In genomic region chr17:34034064-34034463, GRCm38 (mm10) we compare ENCODE assay signal across 9 mouse cellular contexts. TPM values are rescaled to one million over a fixed set of nuclear protein-coding genes. Genes with fewer than 3 reads are reported as not detected.
DNase-seq lines count a peak whose midpoint lies in the region; ATAC-seq and TF ChIP-seq lines count a peak whose summit lies in the region.
"Had no signal": no experiment of that assay in that cellular context is flagged by ENCODE, and none has a peak within 500 bp of the region (broad histone marks: within the 10 kb centered on the region; RNA-seq: fewer than 3 reads in every experiment).

No protein-coding gene starts in this region.

- ATAC-seq in hindbrain, embryonic 14.5 days (ENCODE audit: low FRiP score) = no peak
- ATAC-seq: Patski had no signal

- TF ChIP-seq CTCF in cortical plate, adult 2 months (IDR thresholded peaks at IDR 0.05; ENCODE audit: extremely low read depth, insufficient read depth, low read length) = peak; percentile 60
- TF ChIP-seq CTCF in lung, adult 2 months (IDR thresholded peaks at IDR 0.05; ENCODE audit: insufficient read depth, low read length) = peak; percentile 52

- H3K9ac ChIP-seq in hindbrain, embryonic 14.5 days = no peak overlapping the region

- no peak overlapping the region for H3K4me2 ChIP-seq in hindbrain, embryonic 14.5 days (replicated peaks)

- no peak overlapping the region for H3K4me3 ChIP-seq in cortical plate, adult 2 months (ENCODE audit: insufficient read depth, low read length)
- 0 out of 2 replicates have a peak overlapping the region, but pooled peaks have one; percentile 3 for H3K4me3 ChIP-seq in hindbrain, embryonic 14.5 days (replicated peaks; ENCODE audit: low read length)
- no peak overlapping the region for H3K4me3 ChIP-seq in lung, adult 2 months (replicated peaks; ENCODE audit: extremely low read depth, low read depth, low read length)

- H3K4me1 ChIP-seq in cortical plate, adult 2 months (ENCODE audit: control insufficient read depth, insufficient read depth, low read length) = peaks cover 11% of the 10 kb centered on the region
- peaks cover 40% of the 10 kb centered on the region for H3K4me1 ChIP-seq in hindbrain, embryonic 14.5 days (replicated peaks; ENCODE audit: control insufficient read depth, insufficient read depth, low read length)
- peaks cover 14% of the 10 kb centered on the region for H3K4me1 ChIP-seq in lung, adult 2 months (ENCODE audit: control insufficient read depth, insufficient read depth, low read length)

- H3K9me3 ChIP-seq in hindbrain, embryonic 14.5 days (ENCODE audit: control insufficient read depth, low read length) = no peaks in the 10 kb centered on the region

- peaks cover 59% of the 10 kb centered on the region for H3K36me3 ChIP-seq in hindbrain, embryonic 14.5 days (replicated peaks; ENCODE audit: control insufficient read depth, insufficient read depth)

- H3K27ac ChIP-seq in cortical plate, adult 2 months (ENCODE audit: insufficient read depth, low read length) = no peak overlapping the region
- no peak overlapping the region for H3K27ac ChIP-seq in hindbrain, embryonic 14.5 days

- H3K27me3 ChIP-seq in hindbrain, embryonic 14.5 days (ENCODE audit: control insufficient read depth, insufficient read depth, low read length) = no peaks in the 10 kb centered on the region
- H3K27me3 ChIP-seq: Patski had no signal

- TF ChIP-seq POLR2A in cortical plate, adult 2 months (IDR thresholded peaks at IDR 0.05; ENCODE audit: extremely low read depth, insufficient read depth, low read length) = no peak
- TF ChIP-seq POLR2A in lung, adult 2 months (IDR thresholded peaks at IDR 0.05; ENCODE audit: borderline replicate concordance, extremely low read depth, low read depth, low read length) = no peak

- peak; percentile 72 for DNase-seq in adrenal gland, adult 2 months
- DNase-seq in adrenal gland, postnatal 4 days (ENCODE audit: low spot score in 2 of 2) = no peak
- DNase-seq in right cerebral cortex, postnatal 10 days (ENCODE audit: low spot score in 2 of 2) = peak; percentile 60 to 72
- no peak for DNase-seq in right cerebral cortex, postnatal 36 days (ENCODE audit: low spot score in 2 of 2)
- DNase-seq in hindbrain, embryonic 14.5 days (ENCODE audit: low spot score) = peak; percentile 50
- DNase-seq in lung, adult 2 months = peak; percentile 62
- peak; percentile 66 for DNase-seq in spleen, adult 12 weeks (ENCODE audit: low spot score)

- 78% methylated on average over 10 of the region's 10 CpGs for WGBS in hindbrain, embryonic 14.5 days
- 69% methylated on average over 10 of the region's 10 CpGs for WGBS in lung, adult 2 months

RNA-seq across cellular contexts. Expression of gene Rxrb, which starts 2.5 kb away (rescaled TPM):
- 10 to 100 TPM; 47.5 to 54.9 TPM for total RNA-seq in adrenal gland, adult 2 months (2021)
- 150 and 161 TPM in 2 replicates for polyA plus RNA-seq in adrenal gland, adult 2 months (2012; rRNA removed)
- 10 to 100 TPM; 74.5 to 78.0 TPM for total RNA-seq in adrenal gland, postnatal 4 days (2021)
- 78.5 and 81.5 TPM in 2 replicates for polyA plus RNA-seq in cortical plate, adult 2 months (2012; rRNA removed)
- 32.2 and 34.5 TPM in 2 replicates for polyA plus RNA-seq in hindbrain, embryonic 14.5 days (2014; fragmentation: Nextera tagmentation; extraction: Ambion mirVana)
- 63.2 and 79.8 TPM in 2 replicates for polyA plus RNA-seq in lung, adult 2 months (2012; rRNA removed)

RNA-seq across cellular contexts. Expression of gene Slc39a7, which starts 2.6 kb away (rescaled TPM):
- total RNA-seq in adrenal gland, adult 2 months (2021) = 100 to 1,000 TPM; 156 to 217 TPM
- polyA plus RNA-seq in adrenal gland, adult 2 months (2012; rRNA removed) = 291 and 321 TPM in 2 replicates
- total RNA-seq in adrenal gland, postnatal 4 days (2021) = 100 to 1,000 TPM; 145 to 156 TPM
- polyA plus RNA-seq in cortical plate, adult 2 months (2012; rRNA removed) = 92.7 and 103 TPM in 2 replicates
- 87.1 and 97.0 TPM in 2 replicates for polyA plus RNA-seq in hindbrain, embryonic 14.5 days (2014; fragmentation: Nextera tagmentation; extraction: Ambion mirVana)
- 161 and 183 TPM in 2 replicates for polyA plus RNA-seq in lung, adult 2 months (2012; rRNA removed)

RNA-seq across cellular contexts. Expression of gene Col11a2, which starts 5.2 kb away (rescaled TPM):
- total RNA-seq in adrenal gland, adult 2 months (2021) = 1 to 10 TPM; 1.0 to 1.1 TPM
- 0.35 and 1.7 TPM in 2 replicates for polyA plus RNA-seq in adrenal gland, adult 2 months (2012; rRNA removed)
- 1 to 10 TPM; 3.1 to 6.4 TPM for total RNA-seq in adrenal gland, postnatal 4 days (2021)
- polyA plus RNA-seq in cortical plate, adult 2 months (2012; rRNA removed) = 9.3 and 12.1 TPM in 2 replicates
- 2.7 and 3.4 TPM in 2 replicates for polyA plus RNA-seq in hindbrain, embryonic 14.5 days (2014; fragmentation: Nextera tagmentation; extraction: Ambion mirVana)
- 1.0 and 1.3 TPM in 2 replicates for polyA plus RNA-seq in lung, adult 2 months (2012; rRNA removed)

RNA-seq across cellular contexts. Expression of gene H2-Ke6, which starts 6.2 kb away (rescaled TPM):
- total RNA-seq in adrenal gland, adult 2 months (2021) = 100 to 1,000 TPM; 252 to 263 TPM
- 362 and 465 TPM in 2 replicates for polyA plus RNA-seq in adrenal gland, adult 2 months (2012; rRNA removed)
- total RNA-seq in adrenal gland, postnatal 4 days (2021) = 100 to 1,000 TPM; 135 to 144 TPM
- polyA plus RNA-seq in cortical plate, adult 2 months (2012; rRNA removed) = 59.6 and 61.7 TPM in 2 replicates
- 64.3 and 67.3 TPM in 2 replicates for polyA plus RNA-seq in hindbrain, embryonic 14.5 days (2014; fragmentation: Nextera tagmentation; extraction: Ambion mirVana)
- polyA plus RNA-seq in lung, adult 2 months (2012; rRNA removed) = 91.2 and 130 TPM in 2 replicates

RNA-seq across cellular contexts. Expression of gene Ring1, which starts 9.6 kb away (rescaled TPM):
- total RNA-seq in adrenal gland, adult 2 months (2021) = 10 to 100 TPM; 41.4 to 57.0 TPM
- polyA plus RNA-seq in adrenal gland, adult 2 months (2012; rRNA removed) = 70.0 and 92.4 TPM in 2 replicates
- total RNA-seq in adrenal gland, postnatal 4 days (2021) = 10 to 100 TPM; 49.0 to 54.3 TPM
- 73.1 and 73.2 TPM in 2 replicates for polyA plus RNA-seq in cortical plate, adult 2 months (2012; rRNA removed)
- polyA plus RNA-seq in hindbrain, embryonic 14.5 days (2014; fragmentation: Nextera tagmentation; extraction: Ambion mirVana) = 6.3 and 7.8 TPM in 2 replicates
- 40.7 and 53.6 TPM in 2 replicates for polyA plus RNA-seq in lung, adult 2 months (2012; rRNA removed)

Comparison
In these comparisons a context has a peak if more than half of its experiments do, and no peak if none do; other contexts are left out.
1. DNase-seq: peak in adrenal gland, adult 2 months (single experiment), right cerebral cortex, postnatal 10 days (2 of 2), hindbrain, embryonic 14.5 days (single experiment), lung, adult 2 months (single experiment) and spleen, adult 12 weeks (single experiment); none in adrenal gland, postnatal 4 days (0 of 2) and right cerebral cortex, postnatal 36 days (0 of 2).